Mouse (Mus musculus) megakaryocyte progenitor cell, adult 5-6 weeks (primary cell): ENCODE data around the gene Gm10382. TPM values are rescaled to one million over a fixed set of nuclear protein-coding genes. Genes with fewer than 3 reads are reported as not detected.

ENCODE experiments used
- ATAC-seq: replicated peaks from 2 replicates; pipeline ENCODE4 v1.8.0; 2016; ENCODE audit warnings: mild to moderate bottlenecking, moderate TSS enrichment, inconsistent platforms; ENCODE audit not compliant: poor library complexity
- total RNA-seq, 2 experiments: library from RNA; stranded (forward) in 1 of 2; stranded (reverse) in 1 of 2; fragments of 157-497, 149-512 nt in 1 of 2; fragments of 200-1000 nt in 1 of 2; gene quantifications; 2 replicates each; pipeline versions ENCODE4 v1.2.3 to v1.2.4; 2015 to 2017

The Gm10382 gene
- total RNA-seq, 2 experiments from 2014 or later = 1.3 TPM; not detected in 1

GRCm38 (mm10) chr5:125392618-125392976 lies 3.5 kb downstream of the Gm10382 start:
- no peak for ATAC-seq

GRCm38 (mm10) chr5:125392977-125393621 lies 4.0 kb downstream of the Gm10382 start:
- ATAC-seq = peak; percentile 61

- ATAC-seq = peak; percentile 23
Observed at GRCm38 (mm10) chr5:125393622-125394603, 4.8 kb downstream of the Gm10382 start.

- ATAC-seq = no peak
Observed at GRCm38 (mm10) chr5:125395008-125395407, 5.9 kb downstream of the Gm10382 start.

- no peak for ATAC-seq
Observed at GRCm38 (mm10) chr5:125400903-125401302, 11.8 kb downstream of the Gm10382 start.

- no peak for ATAC-seq
Observed at GRCm38 (mm10) chr5:125402476-125402875, 13.4 kb downstream of the Gm10382 start.

GRCm38 (mm10) chr5:125402991-125403390 lies 13.9 kb downstream of the Gm10382 start:
- ATAC-seq = no peak

GRCm38 (mm10) chr5:125403481-125404465 lies 14.7 kb downstream of the Gm10382 start:
- ATAC-seq = peak; percentile 12; the same call in 1 of the 2 replicates

GRCm38 (mm10) chr5:125404536-125404902 lies 15.4 kb downstream of the Gm10382 start:
- no peak for ATAC-seq

GRCm38 (mm10) chr5:125404903-125405545 lies 15.9 kb downstream of the Gm10382 start:
- peak; percentile 28 for ATAC-seq

- peak; percentile 25 for ATAC-seq
Observed at GRCm38 (mm10) chr5:125405546-125406248, 16.6 kb downstream of the Gm10382 start.

GRCm38 (mm10) chr5:125406322-125407016 lies 17.3 kb downstream of the Gm10382 start:
- peak; percentile 8 for ATAC-seq

GRCm38 (mm10) chr5:125407020-125407830 lies 18.1 kb downstream of the Gm10382 start:
- no peak for ATAC-seq

- no peak for ATAC-seq
Observed at GRCm38 (mm10) chr5:125407910-125408575, 18.9 kb downstream of the Gm10382 start.

- ATAC-seq = peak; percentile 51
Observed at GRCm38 (mm10) chr5:125408842-125409241, 19.7 kb downstream of the Gm10382 start.

- ATAC-seq = peak; percentile 15
Observed at GRCm38 (mm10) chr5:125409348-125410090, 20.4 kb downstream of the Gm10382 start.

- peak; percentile 59 for ATAC-seq
Observed at GRCm38 (mm10) chr5:125411972-125412530, 22.9 kb downstream of the Gm10382 start.
